Mouse (Mus musculus): ENCODE results near the gene Retn. TPM values are rescaled to one million over a fixed set of nuclear protein-coding genes. Genes with fewer than 3 reads are reported as not detected.

Retn gene
- total and polyA plus RNA-seq, 3 experiments, result not detected

DNA sequence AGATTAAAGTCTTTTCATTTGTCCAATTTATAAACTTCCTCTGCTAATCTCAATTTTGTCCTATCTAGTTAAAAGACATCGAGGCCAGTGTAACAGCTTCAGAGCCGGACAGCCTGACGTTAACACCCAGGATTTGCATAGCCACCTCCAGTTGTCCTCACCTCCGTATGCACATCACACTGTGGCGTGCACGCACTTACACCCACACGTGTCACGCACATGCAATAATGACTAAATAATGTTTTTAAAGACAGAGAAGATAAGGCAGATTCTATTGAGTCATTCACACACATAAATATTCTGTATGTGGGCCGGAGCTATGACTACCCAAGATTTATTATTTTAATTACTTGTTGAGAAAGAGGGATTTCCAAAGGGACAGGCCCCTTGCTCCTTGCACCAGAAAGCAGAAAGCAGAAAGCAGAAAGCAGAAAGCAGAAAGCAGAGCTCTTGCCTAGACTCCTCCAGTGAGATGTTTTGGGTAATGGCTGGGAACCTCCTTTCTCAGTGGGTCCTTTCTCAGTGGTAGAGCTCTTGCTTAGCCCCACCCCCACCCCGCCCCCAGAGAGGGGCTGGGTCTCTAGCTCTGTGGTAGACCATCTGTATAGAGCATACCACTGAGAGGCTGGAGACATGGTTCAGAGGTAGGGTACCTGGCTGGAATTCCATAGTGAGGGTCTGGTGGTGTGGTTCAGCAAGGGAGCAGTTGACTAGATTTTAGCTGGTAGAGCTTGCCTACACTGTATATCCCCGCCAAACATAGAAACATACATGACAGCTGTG is 653 bp upstream of the Retn start:
- TF ChIP-seq GATA1 (IDR thresholded peaks at IDR 0.05; ENCODE audit: borderline replicate concordance, low read length) (no peak), POLR2AphosphoS5 (IDR thresholded peaks at IDR 0.05; ENCODE audit: insufficient replicate concordance, low read depth, low read length) (no peak), TAL1 (conservative IDR thresholded peaks at IDR 0.05; ENCODE audit: low read depth, low read length) (no peak), GATA2 (IDR thresholded peaks at IDR 0.05; ENCODE audit: borderline replicate concordance, low read depth, low read length) (no peak), CTCF (IDR thresholded peaks at IDR 0.05; ENCODE audit: low read depth, low read length) (no peak)
- Histone ChIP-seq H3K4me3 (ENCODE audit: low read depth, low read length) (no peak overlapping the region), H3K4me1 (ENCODE audit: insufficient read depth, low read depth, low read length) (no peaks in the 10 kb centered on the region), H3K9me3 (replicated peaks) (no peaks in the 10 kb centered on the region), H3K36me3 (replicated peaks) (no peaks in the 10 kb centered on the region), H3K27me3 (ENCODE audit: insufficient read depth, low read length) (peaks cover 51% of the 10 kb centered on the region)
- DNase-seq (ENCODE audit: low spot score) (no peak), ATAC-seq (ENCODE audit: extremely low read depth, insufficient number of reproducible peaks, low FRiP score, poor library complexity, severe bottlenecking) (no peak)

- no peaks in the 10 kb centered on the region for H3K36me3 ChIP-seq (replicated peaks)
- no peaks in the 10 kb centered on the region for H3K9me3 ChIP-seq (replicated peaks)
- peaks cover 43% of the 10 kb centered on the region for H3K27me3 ChIP-seq (ENCODE audit: insufficient read depth, low read length)
- ATAC-seq (ENCODE audit: extremely low read depth, insufficient number of reproducible peaks, low FRiP score, poor library complexity, severe bottlenecking) (no peak), DNase-seq (ENCODE audit: low spot score) (no peak)
- no peak overlapping the region for H3K4me3 ChIP-seq (ENCODE audit: low read depth, low read length)
- TF ChIP-seq GATA1 (IDR thresholded peaks at IDR 0.05; ENCODE audit: borderline replicate concordance, low read length), result no peak
- TF ChIP-seq TAL1 (conservative IDR thresholded peaks at IDR 0.05; ENCODE audit: low read depth, low read length), result no peak
- no peak for TF ChIP-seq POLR2AphosphoS5 (IDR thresholded peaks at IDR 0.05; ENCODE audit: insufficient replicate concordance, low read depth, low read length)
- no peak for TF ChIP-seq GATA2 (IDR thresholded peaks at IDR 0.05; ENCODE audit: borderline replicate concordance, low read depth, low read length)
- TF ChIP-seq CTCF (IDR thresholded peaks at IDR 0.05; ENCODE audit: low read depth, low read length), result no peak
- no peaks in the 10 kb centered on the region for H3K4me1 ChIP-seq (ENCODE audit: insufficient read depth, low read depth, low read length)
Measured at GRCm38 (mm10) chr8:3656725-3657381, 1.3 kb downstream of the Retn start.

- no peaks in the 10 kb centered on the region for H3K4me1 ChIP-seq (ENCODE audit: insufficient read depth, low read depth, low read length)
- DNase-seq (ENCODE audit: low spot score) (no peak), ATAC-seq (ENCODE audit: extremely low read depth, insufficient number of reproducible peaks, low FRiP score, poor library complexity, severe bottlenecking) (no peak)
- TF ChIP-seq GATA2 (IDR thresholded peaks at IDR 0.05; ENCODE audit: borderline replicate concordance, low read depth, low read length), result no peak
- no peak for TF ChIP-seq CTCF (IDR thresholded peaks at IDR 0.05; ENCODE audit: low read depth, low read length)
- no peak for TF ChIP-seq TAL1 (conservative IDR thresholded peaks at IDR 0.05; ENCODE audit: low read depth, low read length)
- no peak overlapping the region for H3K4me3 ChIP-seq (ENCODE audit: low read depth, low read length)
- H3K36me3 ChIP-seq (replicated peaks), result no peaks in the 10 kb centered on the region
- H3K27me3 ChIP-seq (ENCODE audit: insufficient read depth, low read length), result peaks cover 48% of the 10 kb centered on the region
- no peaks in the 10 kb centered on the region for H3K9me3 ChIP-seq (replicated peaks)
Measured at GRCm38 (mm10) chr8:3660889-3661288, 5.3 kb downstream of the Retn start.

DNA sequence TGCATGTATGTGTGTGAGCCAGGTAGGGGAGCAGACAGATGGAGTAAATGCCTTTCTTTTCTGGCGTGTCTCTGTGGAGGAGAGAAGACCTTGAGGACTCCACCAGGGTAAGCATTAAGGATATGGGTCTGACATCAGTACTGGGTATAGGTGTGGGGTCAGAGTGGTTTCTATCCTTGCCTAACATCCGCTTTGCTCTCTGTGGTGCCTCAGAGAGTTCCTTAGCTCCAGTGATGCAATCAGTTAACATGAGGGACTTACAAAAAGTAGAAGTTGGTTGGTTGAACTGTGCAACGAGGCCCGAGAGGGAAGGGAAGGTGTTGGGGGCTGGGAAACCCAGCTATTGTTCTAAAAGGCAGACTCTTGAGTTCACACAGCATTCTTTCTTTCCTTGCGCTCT is 8.8 kb downstream of the Retn start:
- no peaks in the 10 kb centered on the region for H3K9me3 ChIP-seq (replicated peaks)
- H3K36me3 ChIP-seq (replicated peaks), result no peaks in the 10 kb centered on the region
- peaks cover 36% of the 10 kb centered on the region for H3K27me3 ChIP-seq (ENCODE audit: insufficient read depth, low read length)
- no peak for TF ChIP-seq TAL1 (conservative IDR thresholded peaks at IDR 0.05; ENCODE audit: low read depth, low read length)
- TF ChIP-seq GATA2 (IDR thresholded peaks at IDR 0.05; ENCODE audit: borderline replicate concordance, low read depth, low read length), result no peak
- TF ChIP-seq GATA1 (IDR thresholded peaks at IDR 0.05; ENCODE audit: borderline replicate concordance, low read length), result no peak
- no peak for TF ChIP-seq CTCF (IDR thresholded peaks at IDR 0.05; ENCODE audit: low read depth, low read length)
- no peak for TF ChIP-seq POLR2AphosphoS5 (IDR thresholded peaks at IDR 0.05; ENCODE audit: insufficient replicate concordance, low read depth, low read length)
- H3K4me3 ChIP-seq (ENCODE audit: low read depth, low read length), result no peak overlapping the region
- H3K4me1 ChIP-seq (ENCODE audit: insufficient read depth, low read depth, low read length), result no peaks in the 10 kb centered on the region
- ATAC-seq (ENCODE audit: extremely low read depth, insufficient number of reproducible peaks, low FRiP score, poor library complexity, severe bottlenecking), result no peak
- no peak for DNase-seq (ENCODE audit: low spot score)

DNA sequence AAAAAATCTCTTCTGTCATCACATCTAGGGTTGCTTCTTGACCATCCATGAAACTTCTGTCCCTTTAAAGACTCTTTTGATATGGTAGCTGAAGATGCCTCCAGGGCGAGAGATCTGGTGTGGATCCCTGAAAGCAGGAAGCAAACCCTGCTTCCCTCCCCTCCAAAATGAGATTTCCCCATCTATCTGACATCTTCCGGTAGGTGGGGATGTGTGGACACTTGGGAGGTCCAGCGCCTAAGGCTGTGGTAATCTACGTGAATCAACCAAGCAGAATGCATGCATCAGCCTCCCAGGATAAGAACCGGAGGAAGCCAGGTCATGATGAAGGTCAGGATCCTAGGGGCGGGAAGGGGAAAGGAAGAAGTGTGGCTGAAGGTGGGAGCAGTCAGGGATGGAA is 9.9 kb downstream of the Retn start, which contains the start of gene Mcemp1:
Mcemp1 (plus strand) TSS at position 248 of the 400 bp plus-strand sequence.
- DNase-seq (ENCODE audit: low spot score), result no peak
- Histone ChIP-seq H3K27me3 (ENCODE audit: insufficient read depth, low read length) (peaks cover 36% of the 10 kb centered on the region), H3K9me3 (replicated peaks) (no peaks in the 10 kb centered on the region), H3K4me1 (ENCODE audit: insufficient read depth, low read depth, low read length) (0 out of 2 replicates have a peak, but pooled peaks cover 5% of the 10 kb centered on the region), H3K36me3 (replicated peaks) (no peaks in the 10 kb centered on the region), H3K4me3 (ENCODE audit: low read depth, low read length) (no peak within 1 kb of the TSS)
- TF ChIP-seq CTCF (IDR thresholded peaks at IDR 0.05; ENCODE audit: low read depth, low read length) (no peak), GATA1 (IDR thresholded peaks at IDR 0.05; ENCODE audit: borderline replicate concordance, low read length) (no peak), GATA2 (IDR thresholded peaks at IDR 0.05; ENCODE audit: borderline replicate concordance, low read depth, low read length) (no peak), POLR2AphosphoS5 (IDR thresholded peaks at IDR 0.05; ENCODE audit: insufficient replicate concordance, low read depth, low read length) (no peak), TAL1 (conservative IDR thresholded peaks at IDR 0.05; ENCODE audit: low read depth, low read length) (no peak)
- ATAC-seq (ENCODE audit: extremely low read depth, insufficient number of reproducible peaks, low FRiP score, poor library complexity, severe bottlenecking), result no peak

- no peaks in the 10 kb centered on the region for H3K36me3 ChIP-seq (replicated peaks)
- H3K4me3 ChIP-seq (ENCODE audit: low read depth, low read length), result no peak overlapping the region
- TF ChIP-seq CTCF (IDR thresholded peaks at IDR 0.05; ENCODE audit: low read depth, low read length), result no peak
- H3K9me3 ChIP-seq (replicated peaks), result no peaks in the 10 kb centered on the region
- ATAC-seq (ENCODE audit: extremely low read depth, insufficient number of reproducible peaks, low FRiP score, poor library complexity, severe bottlenecking) (no peak), DNase-seq (ENCODE audit: low spot score) (no peak)
- peaks cover 22% of the 10 kb centered on the region for H3K4me1 ChIP-seq (ENCODE audit: insufficient read depth, low read depth, low read length)
- H3K27me3 ChIP-seq (ENCODE audit: insufficient read depth, low read length), result peaks cover 23% of the 10 kb centered on the region
Measured at GRCm38 (mm10) chr8:3670388-3670787, 14.8 kb downstream of the Retn start.

Data from G1E (cell line).